Mouse (Mus musculus): ENCODE results near the gene Junb.

DNA sequence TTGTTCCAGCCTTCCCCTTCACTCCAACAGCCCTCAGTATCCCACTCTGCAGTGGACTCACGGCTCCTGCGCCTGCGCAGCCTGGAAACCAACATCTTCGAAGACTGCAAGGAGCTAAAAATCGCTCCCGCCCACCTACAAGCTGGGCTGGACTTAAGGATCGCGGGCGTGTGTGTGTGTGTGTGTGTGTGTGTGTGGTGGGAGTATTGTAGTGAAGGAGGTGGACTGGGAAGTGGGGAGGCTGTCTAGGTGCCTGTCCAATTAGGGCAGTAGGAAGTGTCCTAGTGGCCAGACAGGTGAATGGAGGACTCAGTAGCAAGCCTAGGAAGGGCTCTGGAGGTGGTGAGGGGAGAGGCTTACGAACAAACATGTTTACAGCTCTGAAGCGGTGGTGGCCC is 33.3 kb downstream of the Junb start:
- TF ChIP-seq MAFK (IDR thresholded peaks at IDR 0.05; ENCODE audit: borderline replicate concordance, low read depth, low read length) (no peak), CTCF (IDR thresholded peaks at IDR 0.05 in 2 of 3, conservative IDR thresholded peaks at IDR 0.05 in 1 of 3; ENCODE audit: control insufficient read depth in 1 of 3, insufficient read depth in 1 of 3, low read depth in 2 of 3, low read length in 3 of 3, poor library complexity in 1 of 3, severe bottlenecking in 1 of 3) (no peak), EP300 (IDR thresholded peaks at IDR 0.05; ENCODE audit: low read depth in 1 of 2, low read length in 2 of 2) (no peak), RCOR1 (IDR thresholded peaks at IDR 0.05; ENCODE audit: low read depth, low read length) (no peak), SIN3A (IDR thresholded peaks at IDR 0.05; ENCODE audit: low read length) (no peak), GABPA (IDR thresholded peaks at IDR 0.05; ENCODE audit: low read depth, low read length) (no peak), MXI1 (IDR thresholded peaks at IDR 0.05; ENCODE audit: low read depth, low read length) (no peak), POLR2A (IDR thresholded peaks at IDR 0.05; ENCODE audit: control insufficient read depth in 1 of 2, insufficient read depth in 1 of 2, low read depth in 1 of 2, low read length in 2 of 2, poor library complexity in 1 of 2) (no peak), GATA1 (IDR thresholded peaks at IDR 0.05; ENCODE audit: low read depth, low read length) (no peak), SMC3 (IDR thresholded peaks at IDR 0.05; ENCODE audit: low read depth, low read length) (no peak), HCFC1 (IDR thresholded peaks at IDR 0.05; ENCODE audit: low read depth, low read length) (no peak), E2F4 (IDR thresholded peaks at IDR 0.05; ENCODE audit: borderline replicate concordance, low read depth, low read length) (no peak), CHD2 (IDR thresholded peaks at IDR 0.05; ENCODE audit: low read length) (no peak)
